12 mouse cellular contexts compared by ENCODE assay signal in genomic region chr3:70460811-70461210, GRCm38 (mm10).
"Had no signal": no experiment of that assay in that cellular context is flagged by ENCODE, and none has a peak within 500 bp of the region (broad histone marks: within the 10 kb centered on the region; RNA-seq: fewer than 3 reads in every experiment).

No protein-coding gene starts in this region.

- DNase-seq: retina, postnatal 1 day; right cerebral cortex, adult 18-20 months; right cerebral cortex, postnatal 14 days; right cerebral cortex, postnatal 25 days; right cerebral cortex, postnatal 4 days; spleen, adult 18-20 months; thymus, adult 18-20 months; thymus, adult 2 months; thymus, postnatal 14 days; thymus, postnatal 25 days; thymus, postnatal 36 days; thymus, postnatal 4 days had no signal
